Mouse (Mus musculus): Measurements from ENCODE around the gene Lmtk2.

Lmtk2 gene

DNA sequence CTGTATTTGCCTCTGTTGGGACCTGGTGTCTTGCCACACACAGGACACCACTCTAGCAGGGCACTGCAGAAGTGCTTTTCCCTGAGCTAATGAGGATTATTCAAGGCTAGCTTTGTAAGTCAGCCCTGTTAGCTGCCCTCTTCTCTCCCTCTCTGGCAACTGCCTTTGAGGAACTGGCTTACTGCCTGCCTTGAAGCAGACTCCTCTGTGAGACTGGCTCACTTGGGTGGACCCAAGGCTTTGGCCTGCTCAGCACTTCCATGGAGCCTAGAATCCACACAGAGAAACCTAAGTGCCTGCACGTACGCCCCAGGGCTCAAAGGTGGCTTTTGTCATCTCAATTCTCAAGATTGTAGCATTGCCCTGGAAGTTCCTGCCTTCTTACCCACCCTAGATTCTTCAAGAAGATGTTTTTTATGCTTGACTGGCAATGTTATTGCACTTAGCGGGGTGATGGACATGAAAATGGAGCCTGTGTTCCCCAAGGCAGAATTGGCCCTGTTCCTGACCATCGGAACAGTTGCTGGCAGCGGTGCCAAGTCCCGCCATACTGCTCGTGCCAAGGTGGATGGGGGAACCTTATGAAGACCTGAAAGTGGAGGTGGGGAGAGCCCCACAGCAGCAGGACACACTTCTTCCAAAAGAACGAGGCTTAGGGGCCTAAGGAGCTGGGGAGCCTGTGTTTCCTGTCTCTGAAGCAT is 69.2 kb downstream of the Lmtk2 start:
- in situ Hi-C loops (cut with MseI, MboI), result loop anchor here in 1 of 2 experiments (25.0 kb wide), 1 partner anchor 132 kb away; the partner anchor contains the start of gene Ocm

DNA sequence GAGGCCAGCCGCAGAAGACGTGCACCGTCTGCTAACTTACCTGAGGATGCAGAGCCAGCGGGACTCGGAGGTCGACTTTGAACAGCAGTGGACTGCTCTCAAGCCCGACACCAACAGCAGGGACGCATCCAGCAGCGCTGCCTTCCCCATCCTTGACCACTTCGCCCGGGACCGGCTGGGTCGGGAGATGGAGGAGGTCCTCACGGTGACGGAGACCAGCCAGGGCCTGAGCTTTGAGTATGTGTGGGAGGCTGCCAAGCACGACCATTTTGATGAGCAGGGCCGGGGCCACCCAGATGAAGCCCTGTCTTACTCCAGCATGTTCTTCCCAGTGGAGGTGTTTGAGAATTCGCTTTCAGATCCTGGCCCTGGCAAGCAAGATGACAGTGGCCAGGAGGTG is 73.4 kb downstream of the Lmtk2 start:
- in situ Hi-C loops (cut with MseI, MboI), result loop anchor here in 1 of 2 experiments (25.0 kb wide), 1 partner anchor 136 kb away; the partner anchor contains the start of gene Ocm

DNA sequence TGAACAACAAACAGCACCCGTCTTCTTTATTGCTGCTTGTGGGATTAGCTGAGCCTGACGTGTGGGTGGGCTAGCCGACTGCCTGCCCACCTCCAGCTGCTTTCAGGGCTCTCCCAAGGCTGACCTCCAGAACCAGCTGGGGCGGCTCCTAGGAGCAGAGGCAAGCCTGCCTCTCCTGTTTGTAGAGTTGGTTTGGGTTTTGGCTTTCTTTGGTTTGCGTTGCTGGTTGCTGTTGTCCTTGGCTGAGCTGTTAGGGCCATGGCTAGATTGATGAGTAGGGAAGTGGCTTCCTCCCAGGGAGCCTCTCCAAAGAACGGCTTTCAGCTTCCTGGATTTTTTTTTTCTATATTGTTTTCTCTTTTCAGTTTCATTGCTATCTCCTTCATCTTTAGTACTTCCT is 78.0 kb downstream of the Lmtk2 start:
- in situ Hi-C loops (cut with MseI, MboI), result no loop called here

DNA sequence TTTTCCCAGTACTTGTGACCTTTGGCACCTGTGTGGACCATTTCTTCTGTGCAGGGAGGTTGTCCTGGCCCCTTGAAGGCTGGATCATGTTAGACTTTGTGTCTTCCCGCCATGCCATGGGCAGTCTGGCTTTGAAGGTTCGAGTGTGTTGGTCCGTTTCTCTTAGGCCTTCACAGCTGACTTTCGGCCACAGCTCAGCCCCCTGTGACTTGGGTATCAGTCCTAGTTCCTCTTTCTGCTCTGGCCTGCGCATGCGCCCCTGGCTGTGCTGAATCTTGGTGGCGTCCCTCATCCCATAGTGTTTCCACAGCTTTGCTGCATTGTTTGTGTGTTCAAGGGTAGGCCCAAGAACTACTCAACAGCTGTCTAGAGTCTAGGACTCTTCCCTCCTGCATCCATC is 81.0 kb downstream of the Lmtk2 start:
- in situ Hi-C loops (cut with MseI, MboI), result no loop called here

DNA sequence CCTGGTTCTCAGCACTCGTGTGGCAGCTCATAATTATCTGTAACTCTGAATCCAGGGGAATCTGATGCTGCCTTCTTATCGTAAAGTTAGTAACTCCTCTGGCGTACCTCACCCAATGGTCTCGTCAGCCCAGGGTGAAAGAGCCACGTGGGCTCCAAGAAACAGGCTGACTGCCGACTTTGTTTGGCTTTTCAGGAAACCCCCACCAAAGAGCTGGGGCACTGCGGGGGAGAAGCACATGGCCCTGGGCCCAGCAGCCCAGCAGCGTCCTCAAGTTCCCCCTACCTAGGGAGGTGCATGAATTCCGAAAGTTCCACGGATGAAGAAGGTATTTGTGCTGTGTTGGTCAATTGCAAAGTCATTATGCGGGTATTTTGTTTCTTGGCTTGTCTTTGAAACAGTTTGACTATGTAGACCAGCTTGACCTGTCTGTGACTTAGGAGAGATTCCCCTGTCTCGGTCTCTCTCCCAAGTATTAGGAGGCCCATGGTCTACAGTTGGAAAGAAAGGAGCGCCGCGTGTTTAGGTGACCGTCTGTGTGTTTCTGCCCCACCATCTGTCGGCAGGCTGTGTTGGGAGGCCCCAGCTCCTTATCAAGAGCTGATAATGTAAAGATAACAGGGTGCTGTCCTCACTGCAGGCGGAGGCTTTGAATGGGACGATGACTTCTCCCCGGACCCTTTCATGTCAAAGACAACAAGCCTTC is 82.5 kb downstream of the Lmtk2 start:
- in situ Hi-C loops (cut with MseI, MboI), result no loop called here

DNA sequence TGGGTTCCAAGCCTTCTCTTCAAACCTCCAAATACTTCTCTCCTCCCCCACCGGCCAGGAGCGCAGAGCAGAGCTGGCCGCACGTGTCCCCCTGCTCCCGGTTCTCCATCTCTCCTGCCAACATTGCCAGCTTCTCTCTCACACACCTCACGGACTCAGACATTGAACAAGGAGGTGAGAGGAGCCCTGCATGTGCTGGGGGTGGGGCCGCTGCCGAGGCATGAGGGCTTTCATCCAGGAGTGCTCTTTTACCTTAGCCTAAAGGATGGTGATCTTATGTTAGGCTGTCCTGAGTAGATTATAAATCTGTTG is 83.0 kb downstream of the Lmtk2 start:
- in situ Hi-C loops (cut with MseI, MboI), result no loop called here

DNA sequence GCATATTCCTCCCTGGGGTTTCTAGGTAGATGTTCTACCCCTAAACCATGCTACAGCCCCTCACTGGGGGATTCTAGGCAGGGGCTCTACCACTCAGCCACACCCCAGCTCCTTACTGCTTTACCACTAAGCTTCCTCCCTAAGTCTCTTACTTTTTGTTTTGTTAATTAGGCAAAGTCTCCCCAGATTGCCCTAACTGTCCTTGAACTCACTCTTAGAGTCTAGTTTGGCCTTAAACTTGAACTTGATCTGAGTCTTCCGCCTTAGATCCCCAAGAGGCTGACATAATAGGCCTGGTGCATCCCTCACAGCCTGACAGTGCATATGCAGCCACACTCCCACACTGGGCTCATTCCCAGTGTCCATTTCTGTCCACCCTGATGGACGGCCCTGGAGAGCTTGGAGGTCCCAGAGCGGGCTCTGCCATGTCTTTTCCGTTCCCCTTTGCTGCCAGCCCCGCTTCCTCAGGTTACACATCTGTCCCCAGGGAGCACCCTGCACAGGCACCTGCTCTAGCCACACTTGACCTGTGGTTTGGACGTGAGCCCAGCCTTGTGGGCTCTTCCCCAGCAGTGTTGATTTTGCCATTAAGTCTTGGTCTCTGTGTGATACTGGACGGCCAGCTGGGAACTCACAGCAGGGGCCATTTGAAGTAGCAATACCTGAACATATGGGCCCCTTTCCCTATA is 83.6 kb downstream of the Lmtk2 start:
- in situ Hi-C loops (cut with MseI, MboI), result no loop called here

DNA sequence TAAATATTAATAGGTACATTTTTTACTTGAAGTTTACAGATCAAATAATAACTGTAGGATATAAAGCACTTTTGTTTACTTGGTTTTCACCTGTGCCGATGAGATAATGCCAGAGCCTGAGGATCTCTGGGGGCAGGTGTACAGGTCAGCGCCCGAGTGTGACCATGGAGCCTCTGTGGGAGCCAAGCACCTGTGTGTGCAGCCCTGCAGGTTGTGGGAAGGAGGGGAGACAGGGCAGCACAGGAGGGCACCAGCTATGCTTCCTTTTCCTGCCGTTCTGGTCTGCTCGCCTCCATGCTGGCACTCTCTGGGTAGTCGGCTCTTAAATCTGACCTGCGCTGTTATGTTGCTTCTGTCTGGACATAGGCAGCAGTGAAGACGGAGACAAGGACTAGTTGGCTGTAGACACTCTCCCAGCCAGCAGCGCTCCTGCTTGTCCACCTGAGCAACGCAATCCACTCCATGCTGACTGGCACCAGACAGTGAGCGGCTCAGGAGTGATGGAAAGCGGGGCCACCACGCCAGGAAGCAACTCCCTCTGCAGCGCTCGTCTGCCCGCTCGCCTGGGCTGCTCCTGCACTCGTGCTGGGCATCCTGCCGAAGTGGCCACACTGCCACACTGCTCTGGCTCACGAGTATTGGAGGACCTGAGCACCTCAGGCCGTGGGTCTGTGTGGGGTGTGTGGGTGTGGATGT is 84.3 kb downstream of the Lmtk2 start:
- in situ Hi-C loops (cut with MseI, MboI), result no loop called here

DNA sequence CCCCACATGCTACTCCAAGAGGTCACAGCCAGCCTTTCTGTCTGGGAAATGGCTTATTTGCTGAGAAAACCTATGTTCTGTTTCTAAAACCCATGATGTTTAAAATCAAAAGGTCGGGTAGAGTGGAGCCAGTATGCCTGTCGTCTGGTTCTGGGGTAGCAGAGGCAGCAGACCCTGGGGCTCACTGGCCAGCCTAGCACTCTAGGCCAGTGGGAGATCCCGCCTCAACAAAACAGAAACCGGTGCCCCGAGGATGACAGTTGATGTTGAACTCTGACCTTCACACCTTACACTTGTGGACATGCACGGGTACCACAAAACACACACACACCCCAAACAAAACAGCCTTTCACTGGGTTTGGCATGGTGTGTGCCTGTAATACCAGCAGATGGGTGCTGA is 88.2 kb downstream of the Lmtk2 start:
- in situ Hi-C loops (cut with MseI, MboI), result no loop called here

DNA sequence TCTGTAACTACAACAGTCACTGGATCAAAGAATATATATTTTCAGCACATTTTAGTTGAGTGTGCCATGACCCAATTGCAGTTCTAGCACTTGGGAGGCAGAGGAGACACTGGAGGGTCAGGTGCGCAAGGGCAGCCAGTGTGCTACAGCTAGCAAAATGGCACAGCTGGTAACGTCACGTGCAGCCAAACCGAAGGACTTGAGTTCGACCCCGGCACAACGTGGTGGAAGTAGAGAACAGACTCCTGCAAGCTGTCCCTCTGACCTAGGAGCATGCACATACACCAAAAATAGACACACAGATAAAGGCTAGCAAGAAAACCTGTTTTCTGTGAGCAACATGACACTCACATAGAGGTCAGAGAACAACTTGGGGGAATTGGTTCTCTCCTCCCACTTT is 89.1 kb downstream of the Lmtk2 start:
- in situ Hi-C loops (cut with MseI, MboI), result no loop called here

DNA sequence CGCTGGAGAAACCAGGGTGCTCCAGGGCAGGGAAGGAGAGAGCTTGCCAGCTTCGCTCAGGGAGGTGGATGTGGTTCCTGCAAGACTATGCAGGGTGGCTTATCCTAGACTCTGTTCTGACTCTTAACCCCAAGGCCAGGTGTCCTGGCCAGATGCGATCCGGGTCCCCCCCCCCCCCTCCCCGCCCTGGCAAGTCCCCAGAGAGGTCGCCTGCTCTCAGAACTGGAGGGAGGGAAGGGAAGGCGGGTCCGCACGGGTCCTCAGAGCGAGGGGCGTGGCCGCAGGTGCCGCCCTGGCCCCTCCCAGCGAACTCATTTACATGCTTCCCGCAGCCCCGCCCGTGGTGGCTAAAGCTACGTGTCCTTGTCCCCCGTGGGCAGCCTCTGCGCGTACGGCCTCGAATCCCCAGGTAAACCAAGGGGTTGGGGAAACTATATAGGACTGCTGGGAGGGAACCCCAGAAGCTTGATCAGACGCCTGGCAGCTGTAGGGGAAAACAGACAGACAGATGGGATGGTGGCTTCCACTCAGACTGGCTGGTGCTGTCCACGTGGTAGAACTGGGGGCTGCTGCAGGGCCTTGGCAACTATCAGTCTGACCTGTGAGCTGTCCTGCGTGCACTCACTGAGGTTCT is 89.8 kb downstream of the Lmtk2 start, which contains the start of gene Bhlha15:
Gene Bhlha15, plus strand, starts transcription at position 337 of the 634 bp plus-strand sequence.
- in situ Hi-C loops (cut with MseI, MboI), result no loop called here

DNA sequence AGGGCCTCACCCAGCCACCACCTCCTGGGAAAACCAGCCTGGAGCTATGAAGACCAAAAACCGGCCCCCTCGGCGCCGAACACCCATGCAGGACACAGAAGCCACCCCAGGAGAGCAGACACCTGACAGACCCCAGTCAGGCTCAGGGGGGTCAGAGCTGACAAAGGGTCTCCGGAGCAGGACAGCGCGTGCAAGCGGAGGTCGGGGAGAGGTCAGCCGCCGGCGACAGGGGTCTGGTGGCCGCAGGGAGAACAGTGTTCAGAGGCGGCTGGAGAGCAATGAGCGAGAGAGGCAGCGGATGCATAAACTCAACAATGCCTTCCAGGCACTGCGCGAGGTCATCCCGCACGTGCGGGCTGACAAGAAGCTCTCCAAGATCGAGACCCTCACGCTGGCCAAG is 90.8 kb downstream of the Lmtk2 start:
- in situ Hi-C loops (cut with MseI, MboI), result no loop called here

DNA sequence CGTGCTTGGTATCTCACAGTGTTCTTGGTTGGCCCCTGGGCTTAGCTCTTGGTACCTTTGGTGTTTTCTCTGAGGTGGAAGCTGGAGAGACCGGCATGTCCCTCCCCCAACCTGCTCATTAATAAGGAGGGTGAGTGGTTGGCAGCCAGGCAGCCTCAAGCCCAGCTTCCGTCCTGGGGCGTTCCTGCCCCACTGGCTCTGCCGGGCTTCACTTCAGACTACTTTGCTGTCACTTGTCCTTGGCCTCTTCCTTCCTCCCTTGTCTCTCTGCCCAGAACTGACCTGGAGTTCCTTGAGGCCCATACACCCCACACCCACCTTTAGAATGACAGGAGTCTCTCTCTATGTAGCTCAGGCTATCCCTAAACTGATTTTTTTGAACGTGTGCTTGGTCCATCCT is 92.4 kb downstream of the Lmtk2 start:
- in situ Hi-C loops (cut with MseI, MboI), result no loop called here

DNA sequence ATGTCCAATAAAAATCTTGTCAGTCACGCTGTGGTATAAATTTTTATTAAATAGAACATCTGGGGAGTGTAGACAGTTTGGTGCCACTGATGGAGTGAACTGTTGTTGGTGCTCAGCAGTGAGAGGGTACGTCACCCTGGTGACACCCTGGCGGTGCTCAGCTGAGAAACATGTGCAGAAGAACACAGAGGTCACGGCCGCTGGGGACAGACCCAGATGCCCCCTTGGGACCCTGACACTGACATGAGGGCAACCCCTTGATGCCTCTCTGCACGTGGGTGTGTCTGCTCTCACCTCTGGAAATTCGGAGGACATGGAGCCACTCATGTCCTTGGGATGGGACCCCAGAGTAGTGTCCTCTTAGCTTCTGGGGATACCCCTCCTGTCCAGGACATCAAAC is 94.2 kb downstream of the Lmtk2 start:
- in situ Hi-C loops (cut with MseI, MboI), result no loop called here

DNA sequence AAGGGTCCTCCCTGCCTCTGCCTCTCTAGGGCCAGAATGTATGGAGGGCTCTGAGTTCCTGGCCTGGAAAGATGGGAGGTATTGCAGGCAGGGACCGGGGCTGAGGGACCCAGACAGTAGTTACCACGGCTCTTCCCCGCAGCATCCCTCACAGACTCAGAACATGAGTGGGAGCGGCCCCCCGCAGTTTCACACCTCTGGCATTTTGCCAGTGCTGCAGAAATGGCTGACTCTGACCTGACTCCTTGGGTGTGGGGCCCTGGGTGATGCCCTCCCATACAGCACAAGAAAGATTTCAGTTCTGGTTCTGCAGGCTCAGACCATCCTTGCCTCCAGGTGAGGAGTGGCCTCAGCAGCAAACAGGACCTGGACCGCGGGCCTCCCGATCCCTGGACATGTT is 95.3 kb downstream of the Lmtk2 start:
- in situ Hi-C loops (cut with MseI, MboI), result no loop called here

DNA sequence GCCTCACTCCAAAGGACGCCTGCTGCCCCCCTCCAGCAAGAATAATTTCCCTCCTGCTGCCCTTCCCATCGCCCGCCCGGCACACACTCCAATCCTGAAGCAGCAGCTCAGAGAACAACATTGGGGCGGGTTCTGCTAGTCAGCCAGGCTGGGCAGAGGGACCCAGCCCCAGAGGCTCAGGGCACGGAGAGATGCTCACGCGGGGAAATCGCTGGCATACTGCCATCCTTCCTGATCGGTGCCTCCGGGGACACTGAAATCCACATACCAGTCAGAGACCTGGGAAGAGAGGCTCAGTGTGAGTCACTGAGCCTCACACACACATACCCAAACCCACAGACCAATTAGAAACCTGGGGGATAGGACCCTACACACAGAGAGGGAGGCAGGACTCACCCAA is 100.4 kb downstream of the Lmtk2 start:
- in situ Hi-C loops (cut with MseI, MboI), result no loop called here

DNA sequence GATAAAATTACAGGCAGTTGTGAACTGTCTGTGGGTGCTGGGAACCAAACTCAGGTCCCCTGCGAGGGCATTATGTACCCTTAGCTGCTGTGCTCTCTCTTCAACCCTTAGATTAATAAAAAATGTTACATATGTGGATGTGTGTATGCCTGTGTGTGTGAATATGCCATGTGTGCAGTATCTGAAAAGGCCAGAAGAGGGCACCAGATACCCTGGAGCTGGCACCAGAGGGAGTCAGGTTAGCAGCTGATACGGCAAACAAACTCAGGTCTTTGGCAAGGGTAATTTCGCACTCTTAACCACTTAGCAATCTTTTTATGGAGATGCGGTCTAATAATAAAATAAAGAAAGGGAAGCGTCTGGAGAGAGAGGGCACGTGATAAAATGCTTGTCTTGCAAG is 102.2 kb downstream of the Lmtk2 start:
- in situ Hi-C loops (cut with MseI, MboI), result no loop called here

DNA sequence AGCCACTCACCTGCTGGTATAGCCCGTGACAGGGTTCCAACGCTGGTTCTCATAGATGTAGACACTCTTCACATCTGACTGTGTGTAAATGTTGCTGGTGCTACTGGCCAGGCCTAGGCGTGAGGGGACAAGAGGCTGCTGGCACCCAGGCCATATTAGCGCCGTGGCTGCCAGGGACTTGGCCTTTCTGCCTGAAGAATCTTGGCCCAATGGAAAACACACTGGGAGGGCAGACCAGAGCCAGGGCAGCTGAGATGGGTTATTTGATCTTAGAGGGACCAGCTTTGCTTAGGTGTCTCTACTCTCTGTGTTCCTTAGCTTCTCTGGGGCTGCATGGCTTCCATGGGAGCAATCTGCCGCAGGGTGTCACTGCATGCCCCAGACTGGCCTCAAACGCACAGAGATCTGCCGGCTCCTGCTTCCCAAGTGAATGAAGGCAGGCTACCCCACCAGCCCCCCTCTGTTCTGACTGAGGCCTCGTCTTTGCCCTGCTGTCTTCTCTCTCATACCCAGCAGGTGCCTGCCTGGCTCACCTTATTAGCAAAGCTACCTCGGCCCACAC is 103.2 kb downstream of the Lmtk2 start:
- in situ Hi-C loops (cut with MseI, MboI), result no loop called here

DNA sequence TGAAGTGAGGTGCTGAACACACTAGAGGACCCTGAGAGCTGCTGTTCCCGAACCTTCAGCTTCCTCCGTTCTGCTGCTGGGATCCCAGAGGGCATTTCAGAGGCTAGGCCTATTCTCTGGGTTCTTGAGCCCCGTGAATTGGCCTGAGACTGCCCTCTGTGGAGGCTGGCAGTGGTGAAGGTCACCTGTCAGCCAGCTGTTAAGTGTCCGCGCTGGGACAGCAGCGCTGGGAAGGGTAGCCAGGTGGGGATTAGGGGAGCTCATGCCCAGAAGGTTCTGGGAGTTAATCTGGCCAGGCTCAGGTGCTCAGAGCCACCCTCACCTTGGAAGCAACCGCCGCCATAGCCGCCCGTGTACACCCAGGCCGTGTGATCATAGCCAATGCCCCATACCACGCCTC is 104.1 kb downstream of the Lmtk2 start:
- in situ Hi-C loops (cut with MseI, MboI), result no loop called here

DNA sequence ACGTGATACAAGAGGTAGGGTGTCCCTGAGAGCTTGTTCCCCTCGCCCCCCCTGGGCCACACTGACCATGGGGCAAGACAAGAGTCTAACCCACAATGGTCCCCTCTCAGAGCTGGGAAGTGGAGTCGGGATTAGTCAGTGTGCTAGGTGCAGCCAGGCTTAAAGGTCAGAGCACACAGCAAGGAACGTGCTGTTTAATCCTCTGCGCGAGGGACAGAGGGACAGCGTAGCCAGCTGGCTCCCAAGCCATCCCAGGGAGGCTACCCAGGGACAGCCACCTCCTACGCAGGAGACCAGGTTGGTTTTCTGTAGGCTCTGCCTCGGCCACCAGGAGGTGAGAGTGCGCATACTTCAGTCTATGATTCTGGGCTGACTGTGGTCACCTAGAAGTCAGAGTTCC is 104.7 kb downstream of the Lmtk2 start:
- in situ Hi-C loops (cut with MseI, MboI), result no loop called here

DNA sequence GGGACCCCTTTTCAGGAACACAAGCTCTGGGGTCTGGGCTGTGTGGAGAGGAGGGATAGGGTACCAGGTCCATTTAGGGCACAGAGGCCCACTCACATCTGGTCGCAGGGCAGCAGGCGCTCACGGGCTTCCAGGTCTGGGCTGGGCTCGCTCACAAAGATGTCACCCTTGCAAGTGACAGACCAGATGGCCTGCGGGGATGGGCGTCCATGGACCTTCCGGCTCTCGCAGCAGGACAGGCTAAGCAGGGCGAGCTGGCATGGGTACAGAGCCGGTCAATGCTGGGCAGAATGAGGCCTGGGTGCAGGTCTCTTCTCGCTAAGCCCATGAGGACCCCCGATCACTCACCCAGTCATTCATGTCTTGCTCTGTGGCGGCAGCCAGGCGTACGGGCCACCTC is 105.8 kb downstream of the Lmtk2 start:
- in situ Hi-C loops (cut with MseI, MboI), result no loop called here

DNA sequence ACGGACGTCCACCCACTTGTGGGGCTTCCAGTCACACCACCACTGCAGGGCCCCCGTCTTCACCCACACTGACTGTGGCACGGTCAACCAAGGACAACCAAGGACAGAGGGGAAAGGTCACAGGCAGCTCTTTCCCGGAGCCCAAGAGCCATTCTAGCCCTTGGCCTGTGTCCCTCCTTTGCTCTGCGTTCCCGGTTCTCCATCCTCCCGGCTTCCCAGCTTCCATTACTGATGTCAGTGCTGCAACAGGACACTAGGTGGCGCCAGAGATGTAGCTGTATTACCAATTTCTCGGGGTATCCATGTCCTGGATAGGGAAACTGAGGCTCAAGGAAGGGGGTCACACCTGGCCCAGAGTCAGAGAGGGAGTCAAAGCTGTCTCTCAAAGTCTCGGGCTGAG is 107.2 kb downstream of the Lmtk2 start:
- in situ Hi-C loops (cut with MseI, MboI), result no loop called here
